In genomic region chr4:138216891-138217392, GRCm38 (mm10) we compare ENCODE assay signal across 8 mouse cellular contexts. TPM values are rescaled to one million over a fixed set of nuclear protein-coding genes. Genes with fewer than 3 reads are reported as not detected.
A peak's percentile ranks its signal among the peaks of the same experiment; 100 is the strongest.
DNase-seq lines count a peak whose midpoint lies in the region; ATAC-seq lines count a peak whose summit lies in the region.

No protein-coding gene starts in this region.

- no peaks in the 10 kb centered on the region for H3K9me3 ChIP-seq in hindbrain, embryonic 15.5 days

- H3K27ac ChIP-seq in hindbrain, embryonic 15.5 days (replicated peaks): peak overlapping the region; percentile 100

- peak overlapping the region; percentile 93 for H3K4me3 ChIP-seq in hindbrain, embryonic 15.5 days

- no peaks in the 10 kb centered on the region for H3K36me3 ChIP-seq in hindbrain, embryonic 15.5 days

- no peaks in the 10 kb centered on the region for H3K27me3 ChIP-seq in hindbrain, embryonic 15.5 days

- DNase-seq in T-cell, adult 2 months (ENCODE audit: low spot score): peak; percentile 98
- peak; percentile 98 for DNase-seq in cerebellum, postnatal 36 days
- DNase-seq in frontal cortex, postnatal 36 days (ENCODE audit: low spot score in 2 of 2): peak; percentile 97
- peak; percentile 97 for DNase-seq in left cerebral cortex, adult 11 months (ENCODE audit: low spot score)
- peak; percentile 99 for DNase-seq in lung, postnatal 4 days
- DNase-seq in retina, postnatal 7 days (ENCODE audit: low read depth, low spot score): peak; percentile 98
- DNase-seq in urinary bladder, adult 2 months (ENCODE audit: low spot score): peak; percentile 96

- peak overlapping the region; percentile 84 for H3K4me2 ChIP-seq in hindbrain, embryonic 15.5 days

- H3K4me1 ChIP-seq in hindbrain, embryonic 15.5 days (replicated peaks): peaks cover 33% of the 10 kb centered on the region

- under 1% methylated on average over 67 of the region's 68 CpGs for WGBS in hindbrain, embryonic 15.5 days

- peak; percentile 96 for ATAC-seq in hindbrain, embryonic 15.5 days (ENCODE audit: low FRiP score, low read depth)

- peak overlapping the region; percentile 96 for H3K9ac ChIP-seq in hindbrain, embryonic 15.5 days

RNA-seq across cellular contexts. Expression of gene Hp1bp3, which starts 0.8 kb away (rescaled TPM):
- polyA plus RNA-seq in hindbrain, embryonic 15.5 days (2015; fragmentation: Nextera tagmentation; extraction: Ambion mirVana): 173 and 185 TPM in 2 replicates
- polyA plus RNA-seq in urinary bladder, adult 2 months (2012; rRNA removed): 138 and 142 TPM in 2 replicates

RNA-seq across cellular contexts. Expression of gene Sh2d5, which starts 33.3 kb away (rescaled TPM):
- polyA plus RNA-seq in hindbrain, embryonic 15.5 days (2015; fragmentation: Nextera tagmentation; extraction: Ambion mirVana): 16.5 and 20.3 TPM in 2 replicates
- 0.51 and 0.52 TPM in 2 replicates for polyA plus RNA-seq in urinary bladder, adult 2 months (2012; rRNA removed)

RNA-seq across cellular contexts. Expression of gene Kif17, which starts 33.3 kb away (rescaled TPM):
- 3.9 and 4.5 TPM in 2 replicates for polyA plus RNA-seq in hindbrain, embryonic 15.5 days (2015; fragmentation: Nextera tagmentation; extraction: Ambion mirVana)
- polyA plus RNA-seq in urinary bladder, adult 2 months (2012; rRNA removed): 0.52 and 0.72 TPM in 2 replicates

Comparison
In these comparisons a context has a peak if more than half of its experiments do, and no peak if none do; other contexts are left out.
1. Peak in every context shown above with its lines: DNase-seq, ATAC-seq, H3K4me3 ChIP-seq and H3K27ac ChIP-seq.
2. RNA of gene Sh2d5, which starts 33.3 kb away (polyA plus RNA-seq): 16.5 to 20.3 TPM in hindbrain, embryonic 15.5 days; 0.51 to 0.52 TPM in urinary bladder, adult 2 months; every median in the first group is over 10 times any median in the second.